Mouse (Mus musculus): Measurements from ENCODE around the gene Sphk1. TPM values are rescaled to one million over a fixed set of nuclear protein-coding genes. Genes with fewer than 3 reads are reported as not detected.

Sphk1 gene
- polyA plus RNA-seq, 1 experiment = 0.10 TPM

- TF ChIP-seq GATA1 (IDR thresholded peaks at IDR 0.05; ENCODE audit: borderline replicate concordance, low read length) (no peak), FLI1 (IDR thresholded peaks at IDR 0.05; ENCODE audit: low read length) (no peak)
- H3K4me3 ChIP-seq (replicated peaks) = no peak overlapping the region
- no peaks in the 10 kb centered on the region for H3K36me3 ChIP-seq (replicated peaks; ENCODE audit: low read length)
- H3K27me3 ChIP-seq (replicated peaks) = peaks cover 37% of the 10 kb centered on the region
- peaks cover 5% of the 10 kb centered on the region for H3K4me1 ChIP-seq
- peaks cover 20% of the 10 kb centered on the region for H3K9me3 ChIP-seq
Observed at GRCm38 (mm10) chr11:116506151-116506875, 24.4 kb upstream of the Sphk1 start.

DNA sequence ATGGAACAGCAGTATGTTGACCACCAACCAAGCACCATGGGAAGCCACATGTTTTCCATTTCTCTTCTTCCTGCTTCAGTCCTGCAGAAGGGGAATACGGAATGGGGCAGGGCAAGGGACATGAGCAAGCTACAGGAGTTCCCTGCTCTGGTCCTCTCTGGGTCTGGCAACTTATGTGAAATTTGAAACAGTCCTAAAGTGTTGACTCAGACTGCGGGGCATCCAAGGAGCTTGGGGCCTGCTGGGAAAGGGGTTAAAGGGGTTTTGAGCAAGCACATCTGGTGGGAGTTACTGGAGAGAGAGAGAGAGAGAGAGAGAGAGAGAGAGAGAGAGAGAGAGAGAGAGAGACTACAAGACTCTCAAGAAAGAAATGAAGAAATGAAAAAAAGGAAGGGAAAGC lies 22.0 kb upstream of the Sphk1 start:
- H3K9me3 ChIP-seq = peaks cover 30% of the 10 kb centered on the region
- no peaks in the 10 kb centered on the region for H3K36me3 ChIP-seq (replicated peaks; ENCODE audit: low read length)

DNA sequence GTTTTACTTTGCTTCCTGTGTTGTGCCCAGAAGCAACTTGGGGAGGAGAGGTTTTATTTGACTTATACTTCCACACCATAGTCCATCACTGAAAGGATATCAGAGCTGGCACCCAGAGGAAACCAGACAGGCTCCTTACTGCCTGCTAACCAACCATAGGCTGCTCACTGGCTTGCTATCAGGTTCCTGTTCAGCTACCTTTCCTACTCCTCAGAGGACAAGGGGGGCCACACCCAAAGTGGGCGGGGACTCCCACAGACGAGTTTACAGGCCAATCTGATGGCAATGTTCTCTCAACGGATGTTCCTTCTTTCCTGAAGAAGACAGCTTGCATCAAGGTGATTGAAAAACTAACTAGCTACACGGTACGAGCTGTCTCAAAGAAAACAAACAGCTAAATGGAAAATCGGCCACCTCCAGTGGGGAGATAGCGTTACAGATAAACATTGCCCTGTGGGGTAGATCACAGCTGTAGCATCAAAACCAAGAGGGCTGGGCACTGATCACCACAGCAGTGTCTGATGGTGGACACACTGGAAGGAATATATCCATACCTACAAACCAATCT lies 19.3 kb upstream of the Sphk1 start:
- H3K4me3 ChIP-seq (replicated peaks) = no peak overlapping the region
- H3K27me3 ChIP-seq (replicated peaks) = peaks cover 58% of the 10 kb centered on the region
- peaks cover under 1% of the 10 kb centered on the region; the same call in 1 of the 2 replicates for H3K4me1 ChIP-seq
- peaks cover 30% of the 10 kb centered on the region for H3K9me3 ChIP-seq
- TF ChIP-seq GATA1 (IDR thresholded peaks at IDR 0.05; ENCODE audit: borderline replicate concordance, low read length) (no peak), FLI1 (IDR thresholded peaks at IDR 0.05; ENCODE audit: low read length) (no peak)
- H3K36me3 ChIP-seq (replicated peaks; ENCODE audit: low read length) = no peaks in the 10 kb centered on the region

More for the DNA sequence above, 22.0 kb upstream of the Sphk1 start:
- peaks cover 58% of the 10 kb centered on the region for H3K27me3 ChIP-seq (replicated peaks)
- peaks cover 3% of the 10 kb centered on the region; the same call in 1 of the 2 replicates for H3K4me1 ChIP-seq
- H3K4me3 ChIP-seq (replicated peaks) = no peak overlapping the region
- TF ChIP-seq FLI1 (IDR thresholded peaks at IDR 0.05; ENCODE audit: low read length) (no peak), GATA1 (IDR thresholded peaks at IDR 0.05; ENCODE audit: borderline replicate concordance, low read length) (no peak)

DNA sequence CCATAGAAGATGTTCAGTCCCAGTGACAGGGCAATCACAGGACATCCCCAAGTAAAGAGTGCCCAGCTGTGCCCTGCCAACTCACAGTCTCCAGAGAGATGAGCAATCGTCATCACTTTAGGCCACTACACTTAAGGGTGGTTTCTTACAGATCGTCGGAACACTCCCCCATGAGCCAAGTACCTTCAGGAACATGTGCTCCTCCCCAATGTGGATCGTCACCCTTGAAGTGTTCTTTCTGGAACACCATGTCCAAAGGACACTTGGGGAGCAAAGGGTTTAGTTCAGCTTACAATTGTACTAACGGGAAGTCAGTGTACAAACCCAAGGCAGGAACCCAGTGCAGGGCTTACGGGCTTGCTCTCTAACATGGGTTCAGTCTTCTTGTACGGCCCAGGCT lies 18.6 kb upstream of the Sphk1 start:
- Histone ChIP-seq H3K9me3 (peaks cover 30% of the 10 kb centered on the region), H3K4me3 (replicated peaks) (no peak overlapping the region), H3K4me1 (no peaks in the 10 kb centered on the region), H3K27me3 (replicated peaks) (peaks cover 62% of the 10 kb centered on the region), H3K36me3 (replicated peaks; ENCODE audit: low read length) (no peaks in the 10 kb centered on the region)
- TF ChIP-seq GATA1 (IDR thresholded peaks at IDR 0.05; ENCODE audit: borderline replicate concordance, low read length) (no peak), FLI1 (IDR thresholded peaks at IDR 0.05; ENCODE audit: low read length) (no peak)

GRCm38 (mm10) chr11:116512987-116513386 lies 17.7 kb upstream of the Sphk1 start:
- Histone ChIP-seq H3K4me1 (no peaks in the 10 kb centered on the region), H3K4me3 (replicated peaks) (no peak overlapping the region), H3K36me3 (replicated peaks; ENCODE audit: low read length) (no peaks in the 10 kb centered on the region), H3K27me3 (replicated peaks) (peaks cover 61% of the 10 kb centered on the region), H3K9me3 (peaks cover 25% of the 10 kb centered on the region)
- TF ChIP-seq GATA1 (IDR thresholded peaks at IDR 0.05; ENCODE audit: borderline replicate concordance, low read length) (no peak), FLI1 (IDR thresholded peaks at IDR 0.05; ENCODE audit: low read length) (no peak)

DNA sequence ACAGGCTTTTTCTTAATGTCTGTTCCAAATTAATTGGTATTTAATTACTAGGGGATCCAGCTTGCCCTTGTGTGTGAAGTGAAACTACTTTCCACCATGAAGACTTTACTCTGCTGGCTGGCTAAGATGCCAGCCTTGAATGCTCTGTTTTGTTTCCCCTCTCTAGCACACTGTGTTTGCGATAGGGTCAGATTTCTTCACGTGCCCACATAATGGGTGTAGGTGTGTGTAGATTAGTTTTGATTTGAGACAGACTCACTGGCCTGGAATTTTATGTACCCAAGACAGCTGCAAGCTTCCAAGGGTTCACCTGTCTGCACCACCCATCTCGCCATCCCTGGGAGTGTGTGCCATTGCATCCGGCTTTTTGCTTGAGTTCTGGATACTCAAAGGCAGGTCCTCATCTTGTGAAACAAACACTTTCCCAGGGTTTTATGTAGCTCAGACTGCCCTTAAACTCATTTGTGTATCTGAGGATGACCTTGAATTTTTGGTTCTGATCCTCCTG lies 17.1 kb upstream of the Sphk1 start:
- Histone ChIP-seq H3K4me1 (no peaks in the 10 kb centered on the region), H3K27me3 (replicated peaks) (peaks cover 63% of the 10 kb centered on the region), H3K9me3 (peaks cover 23% of the 10 kb centered on the region), H3K4me3 (replicated peaks) (no peak overlapping the region), H3K36me3 (replicated peaks; ENCODE audit: low read length) (no peaks in the 10 kb centered on the region)
- TF ChIP-seq FLI1 (IDR thresholded peaks at IDR 0.05; ENCODE audit: low read length) = no peak
- TF ChIP-seq GATA1 (IDR thresholded peaks at IDR 0.05; ENCODE audit: borderline replicate concordance, low read length) = no peak

DNA sequence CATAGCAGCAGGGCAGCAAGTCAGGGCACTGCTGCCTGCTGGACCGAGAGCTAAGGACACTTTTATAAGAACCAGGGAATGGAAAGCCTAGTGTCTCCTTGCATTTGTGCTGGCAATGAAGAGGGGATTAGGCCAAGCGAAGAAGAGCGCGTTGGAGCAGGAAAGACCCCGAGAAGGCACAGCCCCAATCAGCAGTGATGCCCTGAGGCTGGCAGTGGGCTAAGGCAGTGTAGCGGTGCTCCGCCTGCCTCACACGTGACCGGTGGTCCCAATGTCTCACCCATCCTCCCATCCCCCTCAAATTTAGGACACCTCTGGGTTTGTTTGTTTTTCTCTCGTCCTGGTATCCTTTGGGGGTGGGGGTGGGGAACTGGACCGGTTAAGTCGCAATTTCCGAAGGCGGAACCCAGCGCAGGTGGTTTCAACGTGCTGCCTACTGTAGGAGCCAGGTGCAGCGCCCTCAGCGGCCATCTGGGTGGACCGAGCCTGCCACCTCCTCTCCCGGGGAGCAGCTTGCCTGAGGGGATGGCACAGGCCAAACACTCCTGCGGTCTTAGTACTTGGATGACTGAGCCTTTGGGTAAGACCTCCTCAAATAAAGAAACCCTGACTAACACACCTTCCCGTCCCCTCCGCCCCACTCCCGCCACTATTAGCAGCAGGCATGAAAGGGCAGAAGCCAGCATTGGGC lies 15.2 kb upstream of the Sphk1 start:
- H3K4me3 ChIP-seq (replicated peaks) = no peak overlapping the region
- H3K4me1 ChIP-seq = no peaks in the 10 kb centered on the region
- no peak for TF ChIP-seq GATA1 (IDR thresholded peaks at IDR 0.05; ENCODE audit: borderline replicate concordance, low read length)
- no peak for TF ChIP-seq FLI1 (IDR thresholded peaks at IDR 0.05; ENCODE audit: low read length)
- H3K27me3 ChIP-seq (replicated peaks) = peaks cover 72% of the 10 kb centered on the region
- no peaks in the 10 kb centered on the region for H3K36me3 ChIP-seq (replicated peaks; ENCODE audit: low read length)
- H3K9me3 ChIP-seq = peaks cover 18% of the 10 kb centered on the region

- Histone ChIP-seq H3K4me3 (replicated peaks) (no peak overlapping the region), H3K36me3 (replicated peaks; ENCODE audit: low read length) (no peaks in the 10 kb centered on the region), H3K9me3 (no peaks in the 10 kb centered on the region), H3K4me1 (peaks cover 12% of the 10 kb centered on the region), H3K27me3 (replicated peaks) (peaks cover 70% of the 10 kb centered on the region)
- TF ChIP-seq FLI1 (IDR thresholded peaks at IDR 0.05; ENCODE audit: low read length) = no peak
- no peak for TF ChIP-seq GATA1 (IDR thresholded peaks at IDR 0.05; ENCODE audit: borderline replicate concordance, low read length)
Observed at GRCm38 (mm10) chr11:116518482-116518881, 12.2 kb upstream of the Sphk1 start.

GRCm38 (mm10) chr11:116521143-116521542 lies 9.6 kb upstream of the Sphk1 start:
- TF ChIP-seq GATA1 (IDR thresholded peaks at IDR 0.05; ENCODE audit: borderline replicate concordance, low read length) = no peak
- no peak for TF ChIP-seq FLI1 (IDR thresholded peaks at IDR 0.05; ENCODE audit: low read length)
- Histone ChIP-seq H3K36me3 (replicated peaks; ENCODE audit: low read length) (no peaks in the 10 kb centered on the region), H3K4me3 (replicated peaks) (no peak overlapping the region), H3K9me3 (no peaks in the 10 kb centered on the region), H3K4me1 (peaks cover 16% of the 10 kb centered on the region), H3K27me3 (replicated peaks) (peaks cover 71% of the 10 kb centered on the region)

DNA sequence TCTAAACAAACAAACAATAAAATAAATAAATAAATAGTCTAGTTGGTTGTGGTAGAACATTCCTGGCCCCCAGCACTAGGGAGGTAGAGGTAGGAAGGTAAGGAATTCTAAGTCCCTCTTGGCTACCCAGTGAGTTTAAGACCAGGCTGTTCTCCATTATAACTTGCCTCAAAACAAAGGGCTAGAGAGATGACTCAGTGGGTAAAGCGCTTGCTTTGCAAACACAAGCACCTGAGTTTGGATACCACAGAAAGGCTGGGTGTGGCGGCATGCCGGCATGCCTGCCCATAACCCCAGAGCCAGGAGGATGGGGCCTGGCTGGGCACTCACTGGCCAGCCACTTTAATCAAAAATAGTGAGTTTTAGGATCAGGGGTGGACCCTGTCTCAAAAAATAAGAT lies 8.7 kb upstream of the Sphk1 start:
- peaks cover 16% of the 10 kb centered on the region for H3K4me1 ChIP-seq
- no peak for TF ChIP-seq FLI1 (IDR thresholded peaks at IDR 0.05; ENCODE audit: low read length)
- TF ChIP-seq GATA1 (IDR thresholded peaks at IDR 0.05; ENCODE audit: borderline replicate concordance, low read length) = no peak
- no peaks in the 10 kb centered on the region for H3K9me3 ChIP-seq
- H3K27me3 ChIP-seq (replicated peaks) = peaks cover 74% of the 10 kb centered on the region
- H3K4me3 ChIP-seq (replicated peaks) = no peak overlapping the region
- no peaks in the 10 kb centered on the region for H3K36me3 ChIP-seq (replicated peaks; ENCODE audit: low read length)
